13 mouse cellular contexts compared by ENCODE assay signal in the genomic region with DNA sequence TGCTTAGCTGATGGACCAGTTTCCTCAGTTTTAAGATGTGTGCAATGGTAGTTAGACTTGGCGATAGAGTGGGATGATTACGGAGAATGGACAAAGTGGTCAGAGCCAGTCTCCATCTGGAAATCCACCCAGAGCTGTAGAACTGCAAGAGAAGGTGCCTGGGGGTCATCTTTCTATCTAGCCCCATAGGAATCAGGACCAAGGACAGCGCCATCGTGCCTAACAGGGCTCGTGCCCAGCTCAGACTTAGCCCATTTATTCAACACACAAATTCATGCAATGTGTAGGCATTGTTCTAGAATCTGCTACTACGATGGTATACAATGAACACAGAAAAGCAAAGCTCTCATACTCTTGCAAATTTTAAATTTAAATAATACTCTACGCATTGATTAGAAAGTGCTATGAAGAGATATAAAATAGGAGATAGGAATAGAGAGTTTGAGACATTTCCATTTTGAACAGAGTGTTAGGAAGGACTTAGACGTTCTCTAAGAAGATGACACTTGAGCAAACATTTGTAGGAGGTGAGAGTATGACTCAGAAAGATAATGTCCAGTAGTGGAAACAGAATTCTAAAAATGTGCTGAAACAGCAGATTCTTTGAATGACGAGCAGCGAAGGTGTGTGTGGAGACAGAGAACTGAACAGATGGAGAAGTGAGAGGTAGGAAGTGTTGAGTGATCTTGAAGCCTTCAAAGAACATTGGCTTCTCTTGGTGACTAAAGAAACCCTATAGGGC. TPM values are rescaled to one million over a fixed set of nuclear protein-coding genes. Genes with fewer than 3 reads are reported as not detected.
DNase-seq lines count a peak whose midpoint lies in the region; ATAC-seq and TF ChIP-seq lines count a peak whose summit lies in the region.
"Had no signal": no experiment of that assay in that cellular context is flagged by ENCODE, and none has a peak within 500 bp of the region (broad histone marks: within the 10 kb centered on the region; RNA-seq: fewer than 3 reads in every experiment).

No protein-coding gene starts in this region.

- no peak overlapping the region for H3K4me3 ChIP-seq in heart, adult 2 months
- H3K4me3 ChIP-seq in thymus, adult 2 months (ENCODE audit: control insufficient read depth, insufficient read depth, low read length) = no peak overlapping the region
- H3K4me3 ChIP-seq in embryonic facial prominence, embryonic 10.5 days = no peak overlapping the region
- H3K4me3 ChIP-seq in hindbrain, embryonic 16.5 days (ENCODE audit: low read length) = no peak overlapping the region
- H3K4me3 ChIP-seq: erythroblast, embryonic 14.5 days; neural tube, embryonic 13.5 days had no signal

- H3K79me2 ChIP-seq in heart, adult 2 months (replicated peaks; ENCODE audit: control insufficient read depth, insufficient read depth, low read length) = no peaks in the 10 kb centered on the region

- no peak overlapping the region for H3K9ac ChIP-seq in heart, adult 2 months (ENCODE audit: low read depth, low read length)
- no peak overlapping the region for H3K9ac ChIP-seq in hindbrain, embryonic 16.5 days (ENCODE audit: low read depth, low read length)
- H3K9ac ChIP-seq: neural tube, embryonic 13.5 days had no signal

- no peak for TF ChIP-seq EP300 in heart, adult 2 months (IDR thresholded peaks at IDR 0.05; ENCODE audit: insufficient read depth, low read depth, low read length)

- H3K27ac ChIP-seq in heart, adult 2 months = no peak overlapping the region
- no peak overlapping the region for H3K27ac ChIP-seq in thymus, adult 2 months (ENCODE audit: control insufficient read depth, insufficient read depth, low read length)
- no peak overlapping the region for H3K27ac ChIP-seq in embryonic facial prominence, embryonic 10.5 days (replicated peaks)
- H3K27ac ChIP-seq in hindbrain, embryonic 16.5 days (ENCODE audit: low read depth, low read length) = no peak overlapping the region
- H3K27ac ChIP-seq: neural tube, embryonic 13.5 days had no signal

- no peaks in the 10 kb centered on the region for H3K36me3 ChIP-seq in heart, adult 2 months (ENCODE audit: control insufficient read depth, insufficient read depth, low read length)
- no peaks in the 10 kb centered on the region for H3K36me3 ChIP-seq in thymus, adult 2 months (ENCODE audit: control insufficient read depth, insufficient read depth, low read length)
- no peaks in the 10 kb centered on the region for H3K36me3 ChIP-seq in embryonic facial prominence, embryonic 10.5 days (replicated peaks)
- no peaks in the 10 kb centered on the region for H3K36me3 ChIP-seq in hindbrain, embryonic 16.5 days (ENCODE audit: control insufficient read depth, insufficient read depth, low read length)
- H3K36me3 ChIP-seq: neural tube, embryonic 13.5 days had no signal

- no peak for TF ChIP-seq CTCF in heart, adult 2 months (IDR thresholded peaks at IDR 0.05)
- TF ChIP-seq CTCF in thymus, adult 2 months (IDR thresholded peaks at IDR 0.05; ENCODE audit: borderline replicate concordance, control insufficient read depth, extremely low read depth, insufficient read depth, low read length, poor library complexity) = no peak

- H3K4me1 ChIP-seq in heart, adult 2 months (ENCODE audit: control insufficient read depth, insufficient read depth, low read length) = no peaks in the 10 kb centered on the region
- no peaks in the 10 kb centered on the region for H3K4me1 ChIP-seq in thymus, adult 2 months (replicated peaks; ENCODE audit: control insufficient read depth, insufficient read depth, low read length)
- H3K4me1 ChIP-seq in embryonic facial prominence, embryonic 10.5 days = no peaks in the 10 kb centered on the region
- no peaks in the 10 kb centered on the region for H3K4me1 ChIP-seq in hindbrain, embryonic 16.5 days (ENCODE audit: control insufficient read depth, insufficient read depth, low read depth, low read length)
- H3K4me1 ChIP-seq: neural tube, embryonic 13.5 days had no signal

- WGBS in heart, adult 2 months = 48% methylated on average over 10 of the region's 10 CpGs
- WGBS in thymus, adult 2 months = 57% methylated on average over 10 of the region's 10 CpGs
- 55% methylated on average over 10 of the region's 10 CpGs for WGBS in embryonic facial prominence, embryonic 10.5 days
- 58% methylated on average over 10 of the region's 10 CpGs for WGBS in hindbrain, embryonic 16.5 days

- H3K4me2 ChIP-seq in hindbrain, embryonic 16.5 days (ENCODE audit: low read length) = no peak overlapping the region
- H3K4me2 ChIP-seq: neural tube, embryonic 13.5 days had no signal

- intact Hi-C loops in heart, postnatal 14 days (cut with DNase I) = no loop called here
- intact Hi-C loops in heart, adult 2 months (cut with DNase I) = no loop called here

- peak; percentile 11 to 43 for DNase-seq in heart, postnatal 14 days
- no peak for DNase-seq in heart, adult 2 months
- peak; percentile 2 for DNase-seq in thymus, postnatal 25 days
- no peak for DNase-seq in thymus, adult 2 months
- DNase-seq in embryonic facial prominence, embryonic 10.5 days (ENCODE audit: low spot score) = peak; percentile 52
- peak; percentile 40 for DNase-seq in telencephalon, adult 2 months (ENCODE audit: low read depth, low spot score)
- DNase-seq in right cerebral cortex, postnatal 4 days = no peak

- no peak for ATAC-seq in hindbrain, embryonic 16.5 days

- no peak for TF ChIP-seq POLR2A in heart, adult 2 months (IDR thresholded peaks at IDR 0.05; ENCODE audit: insufficient read depth, low read depth, low read length)
- TF ChIP-seq POLR2A in thymus, adult 2 months (IDR thresholded peaks at IDR 0.05; ENCODE audit: control insufficient read depth, extremely low read depth, insufficient read depth, low read length, poor library complexity) = no peak

- no peaks in the 10 kb centered on the region for H3K27me3 ChIP-seq in heart, adult 2 months (ENCODE audit: control insufficient read depth, insufficient read depth, low read length)
- no peaks in the 10 kb centered on the region for H3K27me3 ChIP-seq in thymus, adult 2 months (ENCODE audit: control insufficient read depth, insufficient read depth, low read length)
- H3K27me3 ChIP-seq in embryonic facial prominence, embryonic 10.5 days (replicated peaks; ENCODE audit: low read depth, poor library complexity, severe bottlenecking) = no peaks in the 10 kb centered on the region
- H3K27me3 ChIP-seq in hindbrain, embryonic 16.5 days (replicated peaks; ENCODE audit: control insufficient read depth, insufficient read depth, low read length) = no peaks in the 10 kb centered on the region
- H3K27me3 ChIP-seq: neural tube, embryonic 13.5 days had no signal

- no peaks in the 10 kb centered on the region for H3K9me3 ChIP-seq in embryonic facial prominence, embryonic 10.5 days
- H3K9me3 ChIP-seq in hindbrain, embryonic 16.5 days (ENCODE audit: control insufficient read depth, low read length) = no peaks in the 10 kb centered on the region; the same call in 1 of the 2 replicates
- H3K9me3 ChIP-seq: neural tube, embryonic 13.5 days had no signal

RNA-seq across cellular contexts. Expression of a gene that starts 2.0 kb away (rescaled TPM):
- total RNA-seq in heart, postnatal 14 days (2021) = not detected
- total RNA-seq in heart, adult 2 months (2021) = not detected
- polyA plus RNA-seq in heart, adult 2 months (2012; rRNA removed) = not detected in 2 replicates
- polyA plus RNA-seq in thymus, adult 2 months (2012; rRNA removed) = not detected in 2 replicates
- not detected in 2 replicates for polyA plus RNA-seq in embryonic facial prominence, embryonic 10.5 days (2016; fragmentation: Nextera tagmentation; extraction: Ambion mirVana)
- polyA plus RNA-seq in hindbrain, embryonic 16.5 days (2015; fragmentation: Nextera tagmentation; extraction: Ambion mirVana) = not detected in 2 replicates
- total RNA-seq: liver, adult 2 months had no signal
- polyA plus RNA-seq: erythroblast, embryonic 14.5 days; heart, embryonic 16.5 days; liver, adult 2 months; neural tube, embryonic 13.5 days; stomach, embryonic 16.5 days had no signal

RNA-seq across cellular contexts. Expression of a gene that starts 10.1 kb away (rescaled TPM):
- not detected for total RNA-seq in heart, postnatal 14 days (2021)
- not detected for total RNA-seq in heart, adult 2 months (2021)
- polyA plus RNA-seq in heart, adult 2 months (2012; rRNA removed) = not detected in 2 replicates
- polyA plus RNA-seq in thymus, adult 2 months (2012; rRNA removed) = not detected in 2 replicates
- polyA plus RNA-seq in embryonic facial prominence, embryonic 10.5 days (2016; fragmentation: Nextera tagmentation; extraction: Ambion mirVana) = not detected in 2 replicates
- polyA plus RNA-seq in hindbrain, embryonic 16.5 days (2015; fragmentation: Nextera tagmentation; extraction: Ambion mirVana) = not detected in 2 replicates
- total RNA-seq: liver, adult 2 months had no signal
- polyA plus RNA-seq: erythroblast, embryonic 14.5 days; heart, embryonic 16.5 days; liver, adult 2 months; neural tube, embryonic 13.5 days; stomach, embryonic 16.5 days had no signal

RNA-seq across cellular contexts. Expression of a gene that starts 18.6 kb away (rescaled TPM):
- total RNA-seq in heart, postnatal 14 days (2021) = not detected
- not detected for total RNA-seq in heart, adult 2 months (2021)
- polyA plus RNA-seq in heart, adult 2 months (2012; rRNA removed) = not detected in 2 replicates
- polyA plus RNA-seq in thymus, adult 2 months (2012; rRNA removed) = 0.15 TPM in 1 of 2 replicates, not detected in the other
- 0.04 TPM in 1 of 2 replicates, not detected in the other for polyA plus RNA-seq in embryonic facial prominence, embryonic 10.5 days (2016; fragmentation: Nextera tagmentation; extraction: Ambion mirVana)
- not detected in 2 replicates for polyA plus RNA-seq in hindbrain, embryonic 16.5 days (2015; fragmentation: Nextera tagmentation; extraction: Ambion mirVana)
- total RNA-seq: liver, adult 2 months had no signal
- polyA plus RNA-seq: erythroblast, embryonic 14.5 days; heart, embryonic 16.5 days; liver, adult 2 months; neural tube, embryonic 13.5 days; stomach, embryonic 16.5 days had no signal

RNA-seq across cellular contexts. Expression of a gene that starts 29.4 kb away (rescaled TPM):
- not detected for total RNA-seq in heart, postnatal 14 days (2021)
- not detected for total RNA-seq in heart, adult 2 months (2021)
- polyA plus RNA-seq in heart, adult 2 months (2012; rRNA removed) = not detected in 2 replicates
- 0.13 TPM in 1 of 2 replicates, not detected in the other for polyA plus RNA-seq in thymus, adult 2 months (2012; rRNA removed)
- 0.06 TPM in 1 of 2 replicates, not detected in the other for polyA plus RNA-seq in embryonic facial prominence, embryonic 10.5 days (2016; fragmentation: Nextera tagmentation; extraction: Ambion mirVana)
- polyA plus RNA-seq in hindbrain, embryonic 16.5 days (2015; fragmentation: Nextera tagmentation; extraction: Ambion mirVana) = not detected in 2 replicates
- total RNA-seq: liver, adult 2 months had no signal
- polyA plus RNA-seq: erythroblast, embryonic 14.5 days; heart, embryonic 16.5 days; liver, adult 2 months; neural tube, embryonic 13.5 days; stomach, embryonic 16.5 days had no signal

RNA-seq across cellular contexts. Expression of a gene that starts 36.6 kb away (rescaled TPM):
- total RNA-seq in heart, postnatal 14 days (2021) = not detected
- not detected for total RNA-seq in heart, adult 2 months (2021)
- not detected in 2 replicates for polyA plus RNA-seq in heart, adult 2 months (2012; rRNA removed)
- polyA plus RNA-seq in thymus, adult 2 months (2012; rRNA removed) = not detected in 2 replicates
- not detected in 2 replicates for polyA plus RNA-seq in embryonic facial prominence, embryonic 10.5 days (2016; fragmentation: Nextera tagmentation; extraction: Ambion mirVana)
- polyA plus RNA-seq in hindbrain, embryonic 16.5 days (2015; fragmentation: Nextera tagmentation; extraction: Ambion mirVana) = not detected in 2 replicates
- total RNA-seq: liver, adult 2 months had no signal
- polyA plus RNA-seq: erythroblast, embryonic 14.5 days; heart, embryonic 16.5 days; liver, adult 2 months; neural tube, embryonic 13.5 days; stomach, embryonic 16.5 days had no signal

Comparison
In these comparisons a context has a peak if more than half of its experiments do, and no peak if none do; other contexts are left out.
1. DNase-seq: peak in heart, postnatal 14 days (2 of 2), thymus, postnatal 25 days (single experiment), embryonic facial prominence, embryonic 10.5 days (single experiment) and telencephalon, adult 2 months (single experiment); none in heart, adult 2 months (0 of 2), thymus, adult 2 months (single experiment) and right cerebral cortex, postnatal 4 days (single experiment).